Mouse (Mus musculus): ENCODE measurements around the gene Mill2.

Mill2 gene

GRCm38 (mm10) chr7:18875372-18875771 lies 35.6 kb downstream of the Mill2 start:
- DNase-seq (ENCODE audit: low spot score in 2 of 2): no peak

GRCm38 (mm10) chr7:18878691-18879090 lies 38.9 kb downstream of the Mill2 start:
- DNase-seq (ENCODE audit: low spot score in 2 of 2): peak in 1 of 2 experiments; percentile 0

- DNase-seq (ENCODE audit: low spot score in 2 of 2): no peak
Measured at GRCm38 (mm10) chr7:18883991-18884744, 44.4 kb downstream of the Mill2 start.

GRCm38 (mm10) chr7:18884745-18885422 lies 45.1 kb downstream of the Mill2 start:
- DNase-seq (ENCODE audit: low spot score in 2 of 2): no peak

GRCm38 (mm10) chr7:18886963-18887362 lies 47.2 kb downstream of the Mill2 start:
- DNase-seq (ENCODE audit: low spot score in 2 of 2): no peak

- DNase-seq (ENCODE audit: low spot score in 2 of 2): no peak
Measured at GRCm38 (mm10) chr7:18890848-18891247, 51.1 kb downstream of the Mill2 start.

- DNase-seq (ENCODE audit: low spot score in 2 of 2): peak; percentile 92 to 94
Measured at GRCm38 (mm10) chr7:18891872-18892599, 52.3 kb downstream of the Mill2 start.

GRCm38 (mm10) chr7:18893009-18893408 lies 53.2 kb downstream of the Mill2 start:
- no peak for DNase-seq (ENCODE audit: low spot score in 2 of 2)

GRCm38 (mm10) chr7:18893651-18894430 lies 54.1 kb downstream of the Mill2 start:
- DNase-seq (ENCODE audit: low spot score in 2 of 2): peak; percentile 36 to 41

- peak; percentile 51 to 63 for DNase-seq (ENCODE audit: low spot score in 2 of 2)
Measured at GRCm38 (mm10) chr7:18896536-18896935, 56.8 kb downstream of the Mill2 start.

- no peak for DNase-seq (ENCODE audit: low spot score in 2 of 2)
Measured at GRCm38 (mm10) chr7:18900513-18900912, 60.7 kb downstream of the Mill2 start.

GRCm38 (mm10) chr7:18902486-18902885 lies 62.7 kb downstream of the Mill2 start:
- DNase-seq (ENCODE audit: low spot score in 2 of 2): no peak

GRCm38 (mm10) chr7:18904971-18905370 lies 65.2 kb downstream of the Mill2 start:
- no peak for DNase-seq (ENCODE audit: low spot score in 2 of 2)

- no peak for DNase-seq (ENCODE audit: low spot score in 2 of 2)
Measured at GRCm38 (mm10) chr7:18909797-18910196, 70.0 kb downstream of the Mill2 start.

- DNase-seq (ENCODE audit: low spot score in 2 of 2): peak; percentile 97 to 98
Measured at GRCm38 (mm10) chr7:18910241-18910831, 70.6 kb downstream of the Mill2 start, which contains the start of gene Ccdc61. TSS of gene Ccdc61 (minus strand) at chr7:18910415.

Data from right cerebral cortex, adult 2 months (tissue).